Mouse (Mus musculus) G1E (cell line): ENCODE data around the gene Pak6. TPM values are rescaled to one million over a fixed set of nuclear protein-coding genes. Genes with fewer than 3 reads are reported as not detected.

ENCODE experiments used
- ATAC-seq: 2 replicates; pipeline ENCODE4 v1.8.0; 2016; ENCODE audit warnings: mild to moderate bottlenecking; ENCODE audit not compliant: insufficient number of reproducible peaks, poor library complexity, low FRiP score, severe bottlenecking; ENCODE audit errors: extremely low read depth
- DNase-seq: peaks from one replicate; pipeline ENCODE4 v3.0.0; 2012; ENCODE audit warnings: low spot score
- H3K27me3 ChIP-seq: 2 replicates; pipeline ENCODE4 v1.6.1; 2012; ENCODE audit warnings: mild to moderate bottlenecking, low read length, inconsistent platforms; ENCODE audit not compliant: insufficient read depth
- H3K36me3 ChIP-seq: replicated peaks from 2 replicates; pipeline ENCODE3; 2012; ENCODE audit warnings: mild to moderate bottlenecking, inconsistent platforms
- H3K4me1 ChIP-seq: 2 replicates; pipeline ENCODE4 v1.6.1; 2012; ENCODE audit warnings: low read depth, low read length, inconsistent platforms, mixed read lengths; ENCODE audit not compliant: insufficient read depth
- H3K4me3 ChIP-seq: 2 replicates; pipeline ENCODE4 v1.5.1; 2012; ENCODE audit warnings: low read depth, mild to moderate bottlenecking, inconsistent platforms, low read length, moderate library complexity, mixed read lengths
- H3K9me3 ChIP-seq: replicated peaks from 2 replicates; pipeline ENCODE4 v1.6.1; 2012; ENCODE audit warnings: inconsistent platforms
- CTCF ChIP-seq: IDR thresholded peaks from 2 replicates; pipeline ENCODE4 v1.5.1; 2012; ENCODE audit warnings: low read depth, low read length, inconsistent platforms, mixed read lengths
- GATA1 ChIP-seq: IDR thresholded peaks from 2 replicates; pipeline ENCODE4 v1.6.1; 2012; ENCODE audit warnings: borderline replicate concordance, low read length, inconsistent platforms, mixed read lengths
- GATA2 ChIP-seq: IDR thresholded peaks from 2 replicates; pipeline ENCODE4 v1.6.1; 2012; ENCODE audit warnings: low read depth, low read length, inconsistent platforms, borderline replicate concordance
- POLR2AphosphoS5 ChIP-seq: IDR thresholded peaks from 2 replicates; pipeline ENCODE4 v1.6.1; 2012; ENCODE audit warnings: low read depth, low read length, inconsistent platforms; ENCODE audit not compliant: insufficient replicate concordance
- TAL1 ChIP-seq: conservative IDR thresholded peaks from 2 replicates; pipeline ENCODE4 v1.6.1; 2012; ENCODE audit warnings: low read depth, low read length, inconsistent platforms, mixed read lengths
- polyA plus RNA-seq: library from polyadenylated mRNA; stranded (reverse); fragments of >175 nt; gene quantifications from 2 replicates; pipeline ENCODE4 v1.2.3, GENCODE M21; 2012
- total RNA-seq, 2 experiments: library from RNA; stranded (forward) in 1 of 2; stranded (reverse) in 1 of 2; fragments of 200-1000 nt in 1 of 2; fragments of >200 nt in 1 of 2; fragmentation: Nextera tagmentation in 1 of 2; gene quantifications; 2 replicates each; pipeline ENCODE4 v1.2.3; 2014 to 2017

The Pak6 gene
- total and polyA plus RNA-seq, 3 experiments, result 6.2 to 28.0 (median 7.9) TPM

DNA sequence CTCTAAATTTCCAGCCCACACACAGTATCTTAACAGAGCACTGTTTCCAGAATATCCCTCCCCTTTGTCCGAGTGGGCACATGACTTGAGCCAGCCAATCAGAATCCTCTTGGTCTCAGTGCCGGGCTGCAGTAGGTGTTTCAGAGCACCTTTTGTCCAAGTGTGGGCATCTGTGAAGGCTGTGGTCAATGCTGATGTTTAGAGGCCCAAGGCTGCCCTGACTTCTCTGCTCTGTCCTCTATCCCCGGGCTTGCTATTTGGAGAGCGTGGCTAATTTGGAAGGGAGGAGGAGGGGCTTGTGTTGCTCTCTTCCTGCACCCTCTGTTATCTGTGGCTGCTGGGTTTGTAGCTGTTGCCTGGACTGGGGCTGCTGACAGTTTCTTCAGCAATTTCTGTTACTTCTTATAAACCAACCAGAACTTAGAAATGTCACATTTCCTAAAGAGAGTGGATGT lies 3.1 kb upstream of the Pak6 start:
- DNase-seq (peak; percentile 83), ATAC-seq (peak; percentile 35)
- no peak for TF ChIP-seq GATA1
- no peak for TF ChIP-seq GATA2
- no peak for TF ChIP-seq TAL1
- TF ChIP-seq POLR2AphosphoS5, result no peak
- no peak for TF ChIP-seq CTCF

DNA sequence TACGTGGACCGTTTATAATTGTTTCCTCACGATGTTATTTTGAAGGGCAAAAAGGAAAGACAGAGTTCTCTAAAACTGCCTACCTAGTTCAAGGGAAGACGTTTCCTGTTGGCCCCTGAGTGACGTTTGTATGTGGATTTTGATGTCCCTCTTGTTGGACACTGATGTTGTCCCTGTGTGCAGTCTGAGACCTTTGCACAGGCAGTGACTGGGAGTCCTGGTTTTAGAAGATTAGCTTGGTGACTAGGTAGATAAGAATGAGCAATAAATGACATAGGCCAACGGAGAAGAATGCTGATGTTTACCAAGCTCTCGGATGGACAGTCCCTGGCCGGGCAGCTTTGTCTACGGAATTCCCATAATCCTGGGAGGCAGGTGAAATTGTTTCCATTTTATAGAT lies 1.2 kb upstream of the Pak6 start:
- Histone ChIP-seq H3K27me3 (no peaks in the 10 kb centered on the region), H3K4me1 (peaks cover 97% of the 10 kb centered on the region), H3K36me3 (peaks cover 20% of the 10 kb centered on the region), H3K4me3 (no peak overlapping the region; the same call in 1 of the 2 replicates), H3K9me3 (no peaks in the 10 kb centered on the region)
- TF ChIP-seq GATA2, result no peak
- no peak for TF ChIP-seq CTCF
- TF ChIP-seq TAL1, result peak; percentile 49
- no peak for TF ChIP-seq POLR2AphosphoS5
- no peak for TF ChIP-seq GATA1
- no peak for DNase-seq
- ATAC-seq, result no peak

More for the DNA sequence above, 3.1 kb upstream of the Pak6 start:
- Histone ChIP-seq H3K4me1 (peaks cover 90% of the 10 kb centered on the region), H3K36me3 (peaks cover 1% of the 10 kb centered on the region), H3K27me3 (no peaks in the 10 kb centered on the region), H3K4me3 (peak overlapping the region; percentile 66), H3K9me3 (no peaks in the 10 kb centered on the region)

DNA sequence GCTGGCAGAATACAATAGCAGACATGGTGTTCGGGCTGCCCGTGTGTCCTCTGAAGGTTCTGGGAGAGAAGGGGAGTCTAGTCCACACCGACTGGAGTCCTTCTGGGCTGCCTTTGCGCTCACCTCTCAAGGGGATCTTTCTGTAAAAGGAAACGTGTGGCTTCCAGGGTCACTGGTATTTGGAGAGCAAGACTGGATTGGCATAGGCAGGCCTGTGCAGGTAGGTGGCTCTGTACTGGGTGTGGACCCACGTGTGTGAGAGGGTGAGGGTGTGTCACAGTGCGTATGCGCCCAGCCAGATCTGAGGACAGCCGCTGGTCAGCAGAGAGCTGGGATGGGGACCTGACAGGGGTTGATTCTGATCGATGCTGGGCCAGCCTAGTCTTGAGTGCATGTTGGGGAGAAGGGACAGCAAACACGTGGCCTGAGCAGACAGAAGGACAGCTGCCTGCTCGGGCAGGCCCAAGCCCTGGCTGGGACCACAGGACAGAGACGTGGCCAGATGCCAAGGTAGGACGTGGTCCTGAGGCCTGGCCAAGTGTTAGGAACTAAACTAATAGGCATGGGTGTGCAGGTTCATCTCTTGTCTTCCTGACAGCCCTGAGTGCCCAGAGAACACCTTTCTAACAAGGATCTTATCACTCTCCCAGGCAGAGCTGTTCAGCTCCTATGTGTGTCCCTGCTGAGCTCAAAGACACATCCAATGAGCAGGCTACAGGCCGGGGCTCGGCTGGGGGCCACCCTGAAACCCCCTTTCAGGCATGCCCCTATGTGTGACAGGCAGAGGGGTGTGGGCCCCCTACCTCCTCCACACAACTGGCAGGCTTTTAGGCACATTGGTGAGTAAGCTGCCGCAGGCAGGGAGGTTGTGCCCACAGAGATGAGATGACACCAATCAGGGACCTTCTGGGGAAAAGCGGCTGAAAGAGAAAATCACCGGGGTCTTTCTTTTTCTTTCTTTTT lies 982 bp downstream of the Pak6 start:
- TF ChIP-seq GATA2, result no peak
- TF ChIP-seq GATA1, result no peak
- TF ChIP-seq POLR2AphosphoS5, result no peak
- TF ChIP-seq TAL1, result no peak
- no peak for TF ChIP-seq CTCF
- Histone ChIP-seq H3K36me3 (peaks cover 40% of the 10 kb centered on the region), H3K4me3 (peak overlapping the region; percentile 75), H3K27me3 (no peaks in the 10 kb centered on the region), H3K9me3 (no peaks in the 10 kb centered on the region), H3K4me1 (peaks cover 83% of the 10 kb centered on the region)
- ATAC-seq, result no peak
- peak; percentile 18 for DNase-seq

DNA sequence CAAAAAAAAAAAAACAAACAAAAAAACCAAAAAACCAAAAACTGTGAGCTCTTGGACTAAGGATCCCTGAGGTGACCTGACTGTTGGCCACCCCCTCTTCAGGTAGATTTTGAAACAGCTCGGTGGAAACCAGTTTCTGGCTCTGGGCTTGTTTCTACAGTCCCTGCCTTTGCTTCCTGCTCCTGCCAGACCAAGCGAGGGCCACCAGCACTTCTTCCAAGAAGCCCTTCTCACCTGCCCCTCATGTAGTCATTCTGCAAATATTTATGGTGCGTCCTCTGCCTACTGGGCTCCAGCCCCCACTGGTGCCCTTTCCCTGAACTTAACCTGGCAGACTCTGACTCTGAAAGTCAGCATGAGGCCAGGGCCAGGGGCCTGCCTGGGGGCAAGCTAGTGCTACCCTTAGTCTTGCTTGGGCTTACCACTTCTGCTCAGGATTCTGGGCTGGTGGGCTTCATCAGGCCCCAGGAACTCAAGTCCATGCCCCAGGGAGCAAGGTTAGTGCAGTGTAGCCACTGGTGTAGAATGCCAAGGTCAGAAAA lies 1.9 kb downstream of the Pak6 start:
- TF ChIP-seq GATA2 (no peak), POLR2AphosphoS5 (no peak), CTCF (no peak), TAL1 (no peak), GATA1 (no peak)
- ATAC-seq (no peak), DNase-seq (no peak)
- Histone ChIP-seq H3K4me3 (peak overlapping the region; percentile 75; the same call in 1 of the 2 replicates), H3K27me3 (no peaks in the 10 kb centered on the region), H3K9me3 (no peaks in the 10 kb centered on the region), H3K36me3 (peaks cover 49% of the 10 kb centered on the region), H3K4me1 (peaks cover 81% of the 10 kb centered on the region)

- DNase-seq (no peak), ATAC-seq (no peak)
- Histone ChIP-seq H3K4me1 (peaks cover 78% of the 10 kb centered on the region), H3K9me3 (no peaks in the 10 kb centered on the region), H3K4me3 (no peak overlapping the region), H3K27me3 (no peaks in the 10 kb centered on the region), H3K36me3 (peaks cover 52% of the 10 kb centered on the region)
- TF ChIP-seq TAL1 (no peak), GATA2 (no peak), CTCF (no peak), GATA1 (no peak), POLR2AphosphoS5 (no peak)
Measured at GRCm38 (mm10) chr2:118665616-118666015, 2.5 kb downstream of the Pak6 start.

DNA sequence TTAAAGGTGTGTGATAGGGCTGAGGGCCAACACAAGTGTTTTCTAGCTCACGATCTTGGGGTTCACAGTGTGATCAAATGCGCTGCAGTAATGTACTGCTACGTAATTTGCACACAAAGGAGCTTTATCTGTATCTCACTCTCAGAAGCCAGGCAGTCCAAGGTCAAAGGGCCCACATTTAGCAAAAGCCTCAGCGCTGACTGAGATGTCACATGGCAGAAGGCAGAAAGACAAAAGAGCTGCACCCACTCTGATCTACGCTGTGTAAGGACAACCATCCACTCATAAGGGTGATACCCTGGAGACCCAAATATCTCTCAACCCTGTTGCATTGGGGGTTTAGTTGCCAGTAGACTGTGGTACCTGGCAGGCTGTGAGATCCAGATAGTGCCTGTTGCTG lies 4.1 kb downstream of the Pak6 start:
- ATAC-seq (no peak), DNase-seq (no peak)
- no peak overlapping the region for H3K4me3 ChIP-seq
- H3K4me1 ChIP-seq, result peaks cover 75% of the 10 kb centered on the region
- H3K9me3 ChIP-seq, result no peaks in the 10 kb centered on the region
- peaks cover 67% of the 10 kb centered on the region for H3K36me3 ChIP-seq
- H3K27me3 ChIP-seq, result no peaks in the 10 kb centered on the region
- no peak for TF ChIP-seq POLR2AphosphoS5
- TF ChIP-seq GATA1, result no peak
